Mouse (Mus musculus) CD8-positive naive resting alpha-beta T cell, adult 2 months (primary cell): ENCODE data around the gene Slc1a1.

Experiments used
- DNase-seq, 2 experiments: peaks; one replicate each; pipeline ENCODE4 v3.0.0; 2022; ENCODE audit warnings: low read depth in 2 of 2, low spot score in 2 of 2

The Slc1a1 gene

DNA sequence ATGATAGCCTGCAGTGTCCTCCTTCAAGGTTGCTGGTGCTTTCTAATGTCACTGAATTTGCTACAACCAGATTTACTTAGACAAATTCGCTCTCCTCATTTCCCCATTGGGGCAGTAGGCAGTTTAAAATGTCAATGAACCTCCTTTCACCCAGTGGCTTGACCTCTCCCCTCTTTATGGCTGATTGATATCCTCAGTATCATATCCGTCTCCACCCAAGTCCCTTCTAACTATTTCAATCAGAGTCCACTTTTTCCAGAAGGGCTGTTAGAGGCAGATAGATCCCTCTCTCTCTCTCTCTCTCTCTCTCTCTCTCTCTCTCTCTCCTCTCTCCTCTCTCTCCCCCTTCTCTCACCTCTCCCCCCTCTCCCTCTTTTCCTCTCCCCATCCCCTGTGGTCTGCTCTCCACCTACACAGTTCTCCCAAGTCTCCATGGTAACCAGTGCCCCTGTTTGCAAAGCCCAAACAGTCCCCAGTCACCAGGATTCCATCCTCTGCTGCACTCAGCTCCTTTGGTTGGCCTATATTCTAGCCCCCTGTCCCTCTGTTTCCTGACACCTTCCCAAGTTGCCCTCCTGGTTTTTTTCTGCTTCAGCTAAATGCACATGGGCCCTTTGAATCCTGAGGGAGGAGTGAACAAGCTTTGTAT is 80.9 kb downstream of the Slc1a1 start:
- no peak for DNase-seq

DNA sequence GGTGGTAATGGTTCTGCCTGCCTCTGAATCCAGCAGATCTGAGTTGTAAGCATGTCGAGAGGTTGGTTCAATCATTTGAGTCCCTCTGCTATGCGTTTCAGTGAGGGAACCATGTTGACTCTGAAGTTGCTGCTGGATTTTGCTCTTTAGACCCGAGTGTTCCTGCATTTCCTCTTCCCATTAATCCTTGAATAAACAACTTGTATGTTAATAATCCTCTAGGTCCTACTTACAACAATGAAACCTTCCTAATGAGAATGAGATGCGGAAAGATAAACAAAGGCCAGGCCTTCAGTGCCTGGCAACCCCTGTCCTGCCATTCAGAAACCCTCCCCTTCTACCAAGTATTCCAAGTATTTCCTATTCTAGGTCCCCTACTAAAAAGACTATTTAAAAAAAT is 81.6 kb downstream of the Slc1a1 start:
- no peak for DNase-seq

DNA sequence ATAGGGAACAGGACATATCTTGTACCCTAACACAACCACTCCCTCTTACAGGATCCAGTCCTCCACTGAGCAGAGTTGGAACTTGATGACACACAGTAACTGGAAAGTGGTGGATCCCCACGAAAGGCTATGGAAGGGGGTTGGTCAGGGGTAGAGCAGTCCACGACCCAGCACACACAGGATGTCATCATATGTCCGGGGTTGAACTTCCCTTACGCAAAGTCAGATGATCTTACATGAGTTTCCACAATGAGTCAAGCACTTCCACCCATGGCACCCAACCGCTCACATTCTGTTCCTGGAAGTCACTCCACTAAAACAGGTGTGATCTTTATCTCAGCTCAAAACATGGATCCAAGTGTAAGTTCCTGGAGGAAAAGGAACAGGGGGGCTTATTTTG is 83.0 kb downstream of the Slc1a1 start:
- DNase-seq, result no peak

DNA sequence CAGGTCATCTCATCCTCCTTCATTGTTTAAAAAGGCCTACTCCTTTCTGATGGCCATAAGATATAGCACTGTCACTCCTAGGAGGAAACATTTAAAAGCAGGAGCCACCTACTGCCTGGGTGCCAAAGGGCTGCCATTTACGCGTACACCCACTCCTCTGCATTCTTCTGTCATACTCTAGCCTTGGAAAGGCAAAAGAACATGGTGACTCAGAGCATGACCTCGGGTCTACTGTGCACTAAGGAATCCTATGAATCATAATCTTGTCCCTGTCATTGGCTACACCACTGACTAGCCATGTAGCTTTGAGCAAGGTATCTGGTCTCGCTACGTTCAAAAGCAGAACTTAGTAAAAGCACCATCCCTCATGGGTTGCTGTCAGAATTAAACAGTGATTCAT is 91.5 kb downstream of the Slc1a1 start:
- DNase-seq, result no peak

DNA sequence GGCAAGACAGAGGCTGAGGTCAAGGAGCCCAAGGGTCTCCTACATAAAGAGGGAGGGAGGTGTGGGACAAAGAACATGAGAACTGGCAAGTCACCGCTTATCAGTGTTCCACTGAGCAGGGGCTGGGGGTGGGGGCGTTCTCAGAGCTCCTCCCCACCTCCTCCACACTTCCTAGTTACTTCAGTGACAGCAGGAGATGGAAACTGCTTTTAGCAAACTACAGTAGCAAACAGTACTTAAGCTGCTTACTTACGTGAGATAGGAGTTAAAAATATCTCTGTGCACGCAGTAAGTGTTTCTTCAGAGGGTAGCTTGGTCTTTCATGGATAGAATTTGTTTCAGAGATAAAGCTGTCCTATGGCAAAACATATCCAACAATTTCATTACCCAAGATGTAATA is 92.5 kb downstream of the Slc1a1 start:
- DNase-seq, result no peak

DNA sequence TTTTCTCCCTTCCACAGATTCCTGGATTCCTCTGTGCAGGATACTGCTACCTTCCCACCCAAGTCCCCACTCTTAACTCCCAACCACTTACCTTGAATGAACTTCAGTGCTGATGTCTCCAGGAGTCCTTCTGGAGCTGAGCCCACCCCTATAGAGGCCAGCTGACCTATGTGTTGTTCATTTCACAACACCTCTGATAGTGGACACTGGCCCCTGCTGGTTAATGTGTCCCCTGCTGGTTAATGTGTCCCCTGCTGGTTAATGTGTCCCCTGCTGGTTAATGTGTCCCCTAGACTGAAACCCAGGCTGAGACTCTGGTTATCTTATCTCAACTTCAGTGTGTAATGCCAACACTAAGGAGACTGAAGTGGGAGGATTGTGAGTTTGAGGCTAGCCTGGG is 94.2 kb downstream of the Slc1a1 start:
- DNase-seq, result no peak

DNA sequence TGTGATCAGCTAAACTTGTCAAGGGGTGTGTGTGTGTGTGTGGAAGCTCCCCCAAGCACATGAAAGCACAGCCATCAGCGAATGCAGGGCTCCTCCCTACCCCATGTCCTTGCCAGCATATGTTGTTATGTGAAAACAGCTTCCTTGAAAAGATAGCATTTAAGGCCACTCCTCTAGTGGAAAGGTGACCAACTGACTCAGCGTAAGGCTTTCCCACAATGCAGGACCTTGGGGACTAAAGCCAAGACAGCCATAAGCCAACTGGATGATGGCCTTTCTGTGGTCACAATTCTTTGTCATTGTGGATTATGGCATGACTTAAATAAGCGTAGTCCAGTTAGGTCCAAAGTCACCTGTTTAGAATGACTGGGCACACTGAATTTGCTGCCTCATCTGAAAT is 100.0 kb downstream of the Slc1a1 start:
- no peak for DNase-seq

DNA sequence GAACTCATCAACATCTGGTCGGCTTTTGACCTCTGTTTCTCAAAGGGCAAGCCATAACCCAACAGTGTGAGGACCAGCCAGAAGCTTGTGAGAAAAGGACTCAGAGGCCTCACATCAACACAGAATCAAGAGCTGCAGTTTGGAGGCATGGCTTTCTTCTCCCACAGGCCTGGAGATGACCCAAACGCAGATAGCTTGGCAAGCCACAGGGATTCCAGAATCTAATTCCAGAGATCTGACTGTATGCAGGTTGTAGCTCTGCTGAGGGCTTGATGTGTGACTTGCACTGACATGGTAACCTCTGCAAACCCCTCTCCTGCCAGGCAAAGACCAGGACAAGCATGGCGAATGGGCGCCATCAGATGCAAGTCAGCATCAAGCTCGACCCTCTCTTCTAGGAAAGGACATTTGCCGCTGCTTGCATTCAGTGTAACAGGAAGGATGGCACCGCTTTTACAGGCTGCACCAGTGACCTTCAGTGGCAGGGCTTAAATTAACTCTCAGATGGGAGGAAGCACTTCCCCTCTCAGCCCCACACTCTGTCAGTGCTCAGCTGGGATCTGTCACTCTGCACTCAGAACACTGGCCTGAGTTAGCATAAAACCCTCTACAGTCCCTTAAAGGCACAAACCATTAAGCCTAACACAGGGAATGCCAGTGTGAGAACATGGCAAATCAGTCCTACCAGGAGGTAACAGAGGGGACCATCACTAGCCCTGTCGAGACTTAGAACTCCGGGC is 105.5 kb downstream of the Slc1a1 start:
- no peak for DNase-seq

DNA sequence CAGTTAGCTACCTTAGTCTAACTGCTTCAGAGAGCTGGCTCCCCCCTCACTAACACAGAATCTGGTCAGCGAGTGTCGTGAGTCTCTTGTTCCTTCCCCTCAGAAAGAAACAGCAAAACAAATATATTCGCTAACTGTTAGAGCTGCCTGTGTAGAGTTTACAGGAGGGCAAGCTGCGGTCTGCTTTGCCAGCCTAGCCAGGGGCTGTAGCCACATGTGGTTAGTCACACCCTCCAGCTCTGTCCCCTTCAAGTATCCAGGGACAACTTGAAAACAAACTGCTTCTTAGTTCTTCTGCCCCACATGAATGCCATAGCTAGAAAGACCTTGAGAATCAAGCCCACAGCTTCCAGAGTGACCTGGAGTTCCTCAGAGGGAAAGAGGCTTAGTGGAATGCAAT is 106.4 kb downstream of the Slc1a1 start:
- no peak for DNase-seq

DNA sequence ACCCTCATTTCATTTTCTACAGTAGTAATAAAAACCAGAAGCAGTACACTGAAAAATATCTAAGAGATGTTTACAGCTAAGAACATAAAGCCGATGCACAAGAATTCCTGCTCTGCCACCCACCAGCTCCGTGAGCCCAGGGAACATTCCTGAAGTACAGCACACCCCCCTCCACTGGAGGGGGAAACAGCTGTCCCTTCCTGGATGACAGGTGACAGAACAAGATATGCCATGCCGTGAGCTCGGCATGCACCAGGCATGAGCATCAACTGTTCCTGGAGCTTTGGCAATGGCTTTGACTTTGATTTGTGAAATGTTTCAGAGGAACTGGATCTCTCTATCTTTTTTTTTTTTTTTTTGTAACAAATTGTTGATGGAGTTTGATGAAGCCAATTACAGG is 111.9 kb downstream of the Slc1a1 start:
- no peak for DNase-seq

DNA sequence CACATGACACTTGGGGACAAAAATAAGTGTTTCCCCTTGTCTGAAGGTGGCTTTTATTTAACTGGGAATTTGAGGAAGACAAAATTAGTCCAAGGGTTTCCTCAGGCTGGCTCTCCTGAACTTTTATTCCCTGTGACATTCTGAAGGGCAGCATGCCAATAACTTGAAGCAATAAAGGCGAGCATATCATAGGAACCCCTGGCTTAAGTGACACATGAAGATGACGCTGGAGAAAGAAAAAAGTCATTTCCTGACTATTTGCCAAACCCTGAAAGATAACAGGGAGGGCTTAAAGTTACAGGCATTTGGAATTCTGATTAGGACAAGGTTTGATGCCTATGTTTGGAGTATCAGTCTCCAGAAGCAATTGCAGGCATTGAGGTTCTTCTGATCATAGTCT is 112.5 kb downstream of the Slc1a1 start:
- no peak for DNase-seq

DNA sequence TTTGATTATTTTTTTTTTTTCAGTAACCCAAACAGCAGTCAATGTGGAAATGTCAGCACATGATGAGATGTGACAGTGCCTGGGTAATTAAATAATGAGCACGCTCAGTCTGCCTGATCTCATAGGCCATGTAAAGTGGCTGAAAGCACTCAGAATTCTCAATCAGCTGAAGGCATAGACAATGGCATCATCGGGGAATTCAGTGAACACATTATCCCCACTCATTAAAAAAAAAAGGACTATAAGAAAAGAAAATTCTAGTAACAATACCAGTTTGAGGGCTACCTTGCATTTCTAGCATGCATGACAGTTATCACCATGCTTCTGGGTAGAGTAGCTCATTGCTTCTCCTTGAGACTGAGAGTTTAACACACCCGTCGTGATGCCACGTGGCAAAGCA is 116.4 kb downstream of the Slc1a1 start:
- DNase-seq, result no peak

DNA sequence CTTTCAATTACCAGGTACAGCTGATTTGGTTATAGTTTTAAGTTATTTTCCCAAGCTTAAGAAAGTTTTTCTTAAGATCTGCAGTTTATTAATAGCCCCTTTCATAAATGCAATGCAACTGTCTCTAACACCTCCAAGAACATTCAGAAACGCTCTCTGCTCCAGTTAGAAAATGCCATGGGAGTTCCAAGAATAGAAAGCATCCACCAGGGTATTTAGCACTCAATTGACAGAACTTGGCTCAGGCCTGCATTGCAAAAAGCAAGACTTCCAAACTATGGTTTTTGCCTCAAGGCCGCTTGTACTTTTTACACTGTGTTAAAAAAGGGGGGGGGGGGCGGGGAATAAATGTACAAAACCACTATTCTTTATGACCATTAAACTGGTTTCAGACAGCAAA is 128.3 kb downstream of the Slc1a1 start:
- DNase-seq, result no peak

DNA sequence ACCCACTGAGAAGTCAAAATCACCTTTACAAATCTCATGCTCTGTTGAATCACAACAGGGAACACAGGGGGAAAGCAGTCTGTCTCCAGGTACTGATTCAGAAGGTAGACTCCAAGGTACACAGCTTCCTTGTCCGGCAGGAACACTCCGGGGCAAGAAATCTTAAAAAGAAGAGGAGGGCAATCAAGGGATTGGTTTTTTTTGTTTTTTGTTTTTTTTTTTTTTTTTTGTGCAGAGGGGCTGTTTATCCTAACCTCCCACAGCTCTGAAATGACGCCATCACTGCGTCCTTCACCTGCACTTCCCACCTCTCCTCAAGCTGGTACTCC is 128.6 kb downstream of the Slc1a1 start:
- no peak for DNase-seq
